Mouse (Mus musculus): ENCODE measurements around the gene Zfp141. TPM values are rescaled to one million over a fixed set of nuclear protein-coding genes. Genes with fewer than 3 reads are reported as not detected.

Zfp141 gene
- 10 to 100 TPM; 23.0 to 26.9 TPM for total RNA-seq (2023)

DNA sequence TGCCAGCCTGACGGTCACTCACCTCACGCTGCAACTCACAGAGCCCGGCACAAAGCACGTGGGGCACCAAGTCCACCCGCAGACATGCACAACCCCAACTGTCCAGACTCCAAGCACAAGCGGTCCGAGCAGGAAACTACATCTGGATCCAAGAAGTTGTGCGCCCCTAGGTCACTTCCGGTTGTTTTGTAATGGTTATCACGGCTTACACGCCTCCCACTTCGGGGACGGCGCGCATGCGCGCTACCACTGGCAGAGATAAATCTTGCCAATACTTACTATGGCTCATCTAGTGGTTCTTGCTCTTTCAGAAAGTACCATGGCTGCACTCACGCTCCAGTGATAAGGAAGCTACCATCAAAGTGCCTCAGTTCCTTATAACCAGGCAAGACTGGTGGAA, at the start of gene Zfp141:
TSS of gene Zfp141 (minus strand) at position 153 of the 400 bp plus-strand sequence.

DNA sequence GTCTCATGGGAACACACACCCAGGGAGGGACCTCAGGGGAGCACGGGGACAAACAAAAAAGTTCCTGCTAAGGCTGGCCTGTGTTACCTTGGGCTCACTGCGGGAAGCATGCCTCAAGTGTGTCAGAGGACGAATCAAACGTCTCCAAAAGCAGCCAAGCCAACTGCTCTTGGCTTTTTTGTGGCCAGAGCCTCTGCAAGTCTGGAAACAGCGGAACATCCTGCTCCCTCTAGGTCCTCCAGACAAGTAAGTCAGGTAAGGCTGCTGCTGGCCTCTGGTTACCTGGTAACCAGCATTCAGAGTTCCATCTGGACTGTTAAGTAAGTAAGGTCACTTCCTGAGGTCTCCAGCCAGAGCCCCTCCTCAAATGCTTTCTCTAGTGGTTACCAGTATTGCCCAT, 57.7 kb downstream of the Zfp141 start, which contains the start of gene 4933421I07Rik:
TSS of gene 4933421I07Rik (minus strand) at position 271 of the 400 bp plus-strand sequence.

Other genes with a start within 250 kb of the Zfp141 start
- gene Vmn2r61, start 245.7 kb downstream of the Zfp141 start, total RNA-seq (2023): not detected
- not detected for gene 4933421I07Rik, start 57.6 kb downstream of the Zfp141 start, total RNA-seq (2023)
- not detected for gene Gm21028, start 72.8 kb upstream of the Zfp141 start, total RNA-seq (2023)
- not detected for gene Zfp977, start 86.8 kb upstream of the Zfp141 start, total RNA-seq (2023)
- gene Zfp976, start 136.8 kb upstream of the Zfp141 start, total RNA-seq (2023): under 1 TPM; 0.73 to 0.79 TPM
- 1 to 10 TPM; 1.1 to 1.6 TPM for gene Zfp975, start 187.0 kb upstream of the Zfp141 start, total RNA-seq (2023)
- not detected for gene Gm17067, start 221.3 kb upstream of the Zfp141 start, total RNA-seq (2023)